ENCODE assay signal across 8 mouse cellular contexts in genomic region chr3:87970184-87970938, GRCm38 (mm10). TPM values are rescaled to one million over a fixed set of nuclear protein-coding genes. Genes with fewer than 3 reads are reported as not detected.
DNase-seq lines count a peak whose midpoint lies in the region; ATAC-seq and TF ChIP-seq lines count a peak whose summit lies in the region.

No protein-coding gene starts in this region.

- no peak overlapping the region for H3K4me3 ChIP-seq in cerebellum, adult 2 months (replicated peaks; ENCODE audit: insufficient read depth, low read depth, low read length)
- H3K4me3 ChIP-seq in G1E (ENCODE audit: low read depth, low read length): no peak overlapping the region
- H3K4me3 ChIP-seq in heart, embryonic 14.5 days (ENCODE audit: control insufficient read depth in 1 of 2, insufficient read depth in 1 of 2, low read depth in 1 of 2, low read length in 2 of 2): peak overlapping the region; percentile 53 to 57

- peaks cover 9% of the 10 kb centered on the region for H3K9me3 ChIP-seq in G1E (replicated peaks)
- H3K9me3 ChIP-seq in heart, embryonic 14.5 days (ENCODE audit: control insufficient read depth, low read length): no peaks in the 10 kb centered on the region

- no peak overlapping the region for H3K27ac ChIP-seq in cerebellum, adult 2 months (ENCODE audit: insufficient read depth, low read length)
- peak overlapping the region; percentile 4 to 68; a peak in 2 of 4 replicates for H3K27ac ChIP-seq in heart, embryonic 14.5 days (replicated peaks in 1 of 2; ENCODE audit: control insufficient read depth in 1 of 2, insufficient read depth in 1 of 2, low read depth in 2 of 2, low read length in 2 of 2)

- no peak for ATAC-seq in G1E (ENCODE audit: extremely low read depth, insufficient number of reproducible peaks, low FRiP score, poor library complexity, severe bottlenecking)
- ATAC-seq in heart, embryonic 14.5 days (ENCODE audit: insufficient number of reproducible peaks, insufficient read depth, low FRiP score, low read depth): no peak

- peak overlapping the region; percentile 76 for H3K9ac ChIP-seq in heart, embryonic 14.5 days (ENCODE audit: low read length)

- peaks cover 5% of the 10 kb centered on the region for H3K27me3 ChIP-seq in cerebellum, adult 2 months (ENCODE audit: control insufficient read depth, insufficient read depth, low read length)
- peaks cover 69% of the 10 kb centered on the region for H3K27me3 ChIP-seq in G1E (ENCODE audit: insufficient read depth, low read length)
- H3K27me3 ChIP-seq in heart, embryonic 14.5 days (ENCODE audit: control insufficient read depth, insufficient read depth, low read length): 0 out of 2 replicates have a peak, but pooled peaks cover 6% of the 10 kb centered on the region

- H3K4me1 ChIP-seq in cerebellum, adult 2 months (ENCODE audit: control insufficient read depth, insufficient read depth, low read length): peaks cover 7% of the 10 kb centered on the region; the same call in 1 of the 2 replicates
- peaks cover 10% of the 10 kb centered on the region for H3K4me1 ChIP-seq in G1E (ENCODE audit: insufficient read depth, low read depth, low read length)
- peaks cover 25 to 44% of the 10 kb centered on the region in 2 experiments for H3K4me1 ChIP-seq in heart, embryonic 14.5 days (ENCODE audit: control insufficient read depth in 2 of 2, insufficient read depth in 2 of 2, low read length in 2 of 2)

- TF ChIP-seq CTCF in cerebellum, adult 2 months (IDR thresholded peaks at IDR 0.05; ENCODE audit: borderline replicate concordance, insufficient read depth, low read depth, low read length): peak; percentile 45; the same call in 1 of the 2 replicates
- TF ChIP-seq CTCF in G1E (IDR thresholded peaks at IDR 0.05; ENCODE audit: low read depth, low read length): peak; percentile 27; the same call in 1 of the 2 replicates

- TF ChIP-seq POLR2A in cerebellum, adult 2 months (IDR thresholded peaks at IDR 0.05; ENCODE audit: borderline replicate concordance, insufficient read depth, low read length): no peak

- H3K4me2 ChIP-seq in heart, embryonic 14.5 days (ENCODE audit: low read length): peak overlapping the region; percentile 89

- no peaks in the 10 kb centered on the region for H3K36me3 ChIP-seq in G1E (replicated peaks)
- peaks cover 8% of the 10 kb centered on the region for H3K36me3 ChIP-seq in heart, embryonic 14.5 days (ENCODE audit: control insufficient read depth, insufficient read depth, low read length)

- DNase-seq in cerebellum, adult 2 months: peak in 1 of 2 experiments; percentile 51
- no peak for DNase-seq in cerebellum, adult 9-11 months
- peak; percentile 65 for DNase-seq in G1E (ENCODE audit: low spot score)
- peak; percentile 74 for DNase-seq in embryo, embryonic 10 days (ENCODE audit: low spot score)
- DNase-seq in kidney, postnatal 10 days: peak; percentile 79
- DNase-seq in lung, postnatal 14 days: peak; percentile 76
- DNase-seq in retina, postnatal 1 day: peak; percentile 82

- 2% methylated on average over 21 of the region's 21 CpGs for WGBS in cerebellum, adult 2 months
- WGBS in heart, embryonic 14.5 days: 1% methylated on average over 21 of the region's 21 CpGs

RNA-seq across cellular contexts. Expression of gene Nes, which starts 0.5 kb away (rescaled TPM):
- 2.7 and 3.4 TPM in 2 replicates for polyA plus RNA-seq in cerebellum, adult 2 months (2012; rRNA removed)
- total RNA-seq in G1E (2014; fragmentation: Nextera tagmentation): not detected in 2 replicates
- total RNA-seq in G1E (2017): 0.12 and 0.22 TPM in 2 replicates
- polyA plus RNA-seq in G1E (2012): 0.02 TPM in 2 replicates
- polyA plus RNA-seq in heart, embryonic 14.5 days (2014; fragmentation: Nextera tagmentation; extraction: Ambion mirVana): 9.8 and 10.7 TPM in 2 replicates

RNA-seq across cellular contexts. Expression of gene Crabp2, which starts 21.9 kb away (rescaled TPM):
- 3.5 and 5.0 TPM in 2 replicates for polyA plus RNA-seq in cerebellum, adult 2 months (2012; rRNA removed)
- total RNA-seq in G1E (2014; fragmentation: Nextera tagmentation): not detected in 2 replicates
- 0.38 TPM in 1 of 2 replicates, not detected in the other for total RNA-seq in G1E (2017)
- polyA plus RNA-seq in G1E (2012): not detected in 2 replicates
- 1.6 and 2.4 TPM in 2 replicates for polyA plus RNA-seq in heart, embryonic 14.5 days (2014; fragmentation: Nextera tagmentation; extraction: Ambion mirVana)

RNA-seq across cellular contexts. Expression of gene Bcan, which starts 29.7 kb away (rescaled TPM):
- polyA plus RNA-seq in cerebellum, adult 2 months (2012; rRNA removed): 357 and 400 TPM in 2 replicates
- total RNA-seq in G1E (2014; fragmentation: Nextera tagmentation): not detected in 2 replicates
- total RNA-seq in G1E (2017): 0.06 TPM in 1 of 2 replicates, not detected in the other
- not detected in 2 replicates for polyA plus RNA-seq in G1E (2012)
- polyA plus RNA-seq in heart, embryonic 14.5 days (2014; fragmentation: Nextera tagmentation; extraction: Ambion mirVana): 0.31 TPM in 1 of 2 replicates, not detected in the other

RNA-seq across cellular contexts. Expression of gene Rrnad1, which starts 39.8 kb away (rescaled TPM):
- 46.8 and 49.5 TPM in 2 replicates for polyA plus RNA-seq in cerebellum, adult 2 months (2012; rRNA removed)
- total RNA-seq in G1E (2014; fragmentation: Nextera tagmentation): 14.9 and 20.4 TPM in 2 replicates
- 19.2 and 24.8 TPM in 2 replicates for total RNA-seq in G1E (2017)
- polyA plus RNA-seq in G1E (2012): 28.7 and 38.2 TPM in 2 replicates
- 10.9 and 14.4 TPM in 2 replicates for polyA plus RNA-seq in heart, embryonic 14.5 days (2014; fragmentation: Nextera tagmentation; extraction: Ambion mirVana)

RNA-seq across cellular contexts. Expression of gene Isg20l2, which starts 40.2 kb away (rescaled TPM):
- 15.2 and 15.9 TPM in 2 replicates for polyA plus RNA-seq in cerebellum, adult 2 months (2012; rRNA removed)
- total RNA-seq in G1E (2014; fragmentation: Nextera tagmentation) (67.3 and 70.8 TPM in 2 replicates), G1E (2017) (54.1 and 54.9 TPM in 2 replicates)
- 15.8 and 18.3 TPM in 2 replicates for polyA plus RNA-seq in G1E (2012)
- polyA plus RNA-seq in heart, embryonic 14.5 days (2014; fragmentation: Nextera tagmentation; extraction: Ambion mirVana): 18.5 and 19.3 TPM in 2 replicates

Comparison
In these comparisons a context has a peak if more than half of its experiments do, and no peak if none do; other contexts are left out.
1. H3K4me3 ChIP-seq: peak in heart, embryonic 14.5 days (2 of 2); none in cerebellum, adult 2 months (single experiment) and G1E (single experiment).
2. RNA of gene Bcan, which starts 29.7 kb away (polyA plus RNA-seq): 357 to 400 TPM in cerebellum, adult 2 months; 0.31 TPM in heart, embryonic 14.5 days and not detected in G1E; every median in the first group is over 100 times any median in the second.